Mouse (Mus musculus) spleen, postnatal 36 days (tissue): Measurements from ENCODE around the gene Itm2c.

Experiments used
- DNase-seq, 2 experiments: peaks; one replicate each; pipeline ENCODE4 v3.0.0; 2022; ENCODE audit warnings: low spot score in 2 of 2, mixed read lengths in 1 of 2

Itm2c gene

DNA sequence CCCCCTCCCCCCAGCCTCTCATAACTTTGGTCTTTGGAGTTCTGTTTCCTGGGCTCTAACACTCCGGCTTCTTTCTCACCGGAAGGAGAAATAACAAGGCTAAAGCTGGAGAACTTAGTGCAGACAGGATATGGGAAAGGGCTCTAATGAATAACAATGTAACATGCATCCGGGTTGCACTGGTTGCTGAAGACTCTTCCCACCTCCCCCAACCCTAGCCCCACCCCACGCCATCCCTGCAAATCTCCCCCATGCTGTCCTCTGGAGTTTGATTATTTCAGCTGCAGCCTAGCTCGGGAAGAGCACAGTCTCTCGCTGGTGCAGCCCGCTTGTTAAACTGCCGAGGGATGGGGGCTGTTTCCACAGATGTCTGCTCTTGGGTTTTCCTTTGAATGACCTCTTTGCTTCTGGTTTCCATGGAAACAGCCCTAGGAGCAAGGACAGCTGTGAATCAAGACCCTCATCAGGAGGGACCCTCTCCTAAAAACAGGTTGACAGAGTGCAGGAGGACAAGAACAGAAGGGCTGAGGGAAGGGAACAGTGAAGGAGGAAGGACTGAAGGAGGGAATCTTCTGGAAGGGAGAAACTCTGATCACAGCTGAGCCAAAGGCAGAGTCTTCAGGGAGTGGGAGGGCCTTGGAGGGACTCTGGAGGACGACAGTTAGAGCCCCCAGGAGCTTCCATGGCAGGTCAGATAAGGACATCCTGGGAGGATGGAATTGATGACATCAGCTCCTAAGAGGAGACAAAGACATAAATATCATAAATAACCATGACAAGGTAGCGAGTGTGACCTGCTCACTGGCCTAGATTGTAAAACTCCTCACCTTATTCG lies 39.8 kb downstream of the Itm2c start:
- DNase-seq = no peak

DNA sequence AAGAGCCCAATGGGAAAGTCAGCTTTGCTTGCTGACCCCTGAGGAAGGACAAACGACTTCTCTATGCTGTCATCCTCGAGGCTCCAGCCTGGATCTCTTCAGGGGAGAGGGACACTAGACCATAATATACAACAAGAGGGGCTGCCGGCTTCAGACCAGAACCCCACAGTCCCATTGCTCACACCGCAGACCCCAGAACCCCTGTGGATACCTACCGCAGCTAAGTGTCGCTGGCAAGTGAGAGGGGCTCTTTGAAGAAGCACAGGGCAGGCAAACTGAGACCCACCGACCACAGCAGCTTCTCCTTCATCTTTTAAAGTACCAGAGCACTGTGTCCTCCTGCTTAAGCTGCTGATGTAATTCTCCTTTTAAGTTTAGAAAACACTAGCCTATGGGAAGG lies 40.5 kb downstream of the Itm2c start:
- DNase-seq = no peak

- peak; percentile 21 to 32 for DNase-seq
Measured at GRCm38 (mm10) chr1:85935148-85935852, 41.2 kb downstream of the Itm2c start.

DNA sequence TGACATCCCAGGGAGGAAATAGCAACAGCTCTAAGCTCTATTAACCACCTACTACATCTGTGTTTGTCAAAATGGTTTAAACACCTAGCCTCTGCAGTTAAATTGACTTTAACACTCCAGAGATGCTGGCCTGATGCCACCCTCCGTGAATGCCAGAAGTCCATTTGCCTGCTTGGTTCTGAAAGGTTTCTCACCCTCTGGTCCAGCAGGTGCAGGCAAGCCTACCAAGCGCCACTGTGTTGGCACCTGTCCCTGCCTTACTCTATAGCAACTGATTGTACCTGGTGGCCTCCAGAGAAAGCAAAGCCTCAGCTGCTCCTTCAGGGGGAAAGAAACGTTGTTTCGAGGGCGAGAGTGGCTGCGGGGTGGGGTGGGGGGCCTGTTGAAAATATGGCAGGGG lies 42.2 kb downstream of the Itm2c start:
- DNase-seq = no peak

GRCm38 (mm10) chr1:85937323-85937722 lies 43.2 kb downstream of the Itm2c start:
- no peak for DNase-seq

GRCm38 (mm10) chr1:85942318-85942717 lies 48.2 kb downstream of the Itm2c start:
- no peak for DNase-seq

- no peak for DNase-seq
Measured at GRCm38 (mm10) chr1:85949085-85949684, 55.1 kb downstream of the Itm2c start.

DNA sequence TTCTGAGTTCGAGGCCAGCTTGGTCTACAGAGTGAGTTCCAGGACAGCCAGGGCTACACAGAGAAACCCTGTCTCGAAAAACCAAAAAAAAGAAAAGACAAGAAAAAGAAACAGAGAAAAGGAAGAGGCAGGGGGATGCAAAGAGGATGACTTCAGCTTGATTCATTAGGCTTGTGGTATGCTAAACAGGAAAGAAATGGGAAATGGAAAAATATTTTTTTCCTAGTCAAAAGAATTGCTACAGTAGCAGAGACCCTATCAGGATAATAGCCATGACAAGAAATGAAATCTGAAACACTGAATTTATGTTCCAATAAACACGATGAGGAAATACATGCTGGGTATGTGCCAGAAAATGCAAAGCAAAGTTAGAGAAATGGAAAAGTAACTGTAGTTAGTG lies 61.1 kb downstream of the Itm2c start:
- DNase-seq = no peak

DNA sequence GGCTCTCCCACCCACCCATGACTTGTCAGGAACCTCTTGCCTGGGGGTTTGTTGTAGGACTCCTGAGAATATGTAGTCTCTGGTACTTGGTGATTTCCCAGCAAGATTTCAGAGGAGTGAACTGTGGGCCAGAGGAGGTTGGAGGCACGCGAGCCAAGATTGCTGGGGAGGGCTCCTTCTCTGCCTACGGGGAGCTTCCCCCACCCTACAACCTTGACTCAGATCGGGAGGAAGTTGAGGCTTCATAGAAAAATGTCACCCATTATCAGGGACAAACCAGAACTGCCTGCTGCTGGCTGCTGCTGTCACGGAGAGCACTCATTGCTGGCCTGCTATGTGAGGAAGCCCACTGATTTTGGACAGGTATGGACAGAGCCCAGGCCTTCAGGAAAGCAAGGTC lies 63.2 kb downstream of the Itm2c start:
- DNase-seq = no peak

GRCm38 (mm10) chr1:85957942-85958619 lies 64.0 kb downstream of the Itm2c start:
- DNase-seq = no peak
